In genomic region chr15:94342365-94342764, GRCm38 (mm10) we compare ENCODE assay signal across 9 mouse cellular contexts.
DNase-seq lines count a peak whose midpoint lies in the region; ATAC-seq and TF ChIP-seq lines count a peak whose summit lies in the region.
"Had no signal": no experiment of that assay in that cellular context is flagged by ENCODE, and none has a peak within 500 bp of the region (broad histone marks: within the 10 kb centered on the region; RNA-seq: fewer than 3 reads in every experiment).

No protein-coding gene starts in this region.

- no peaks in the 10 kb centered on the region for H3K27me3 ChIP-seq in kidney, adult 2 months (replicated peaks; ENCODE audit: control insufficient read depth, insufficient read depth, low read length)
- H3K27me3 ChIP-seq in kidney, embryonic 14.5 days (ENCODE audit: control insufficient read depth, insufficient read depth, low read length), result no peaks in the 10 kb centered on the region
- no peaks in the 10 kb centered on the region for H3K27me3 ChIP-seq in forebrain, embryonic 14.5 days (replicated peaks; ENCODE audit: control insufficient read depth, insufficient read depth, low read length)
- no peaks in the 10 kb centered on the region for H3K27me3 ChIP-seq in limb, embryonic 11.5 days (ENCODE audit: control insufficient read depth, insufficient read depth, low read length)
- H3K27me3 ChIP-seq: stomach, embryonic 15.5 days had no signal

- H3K9ac ChIP-seq in kidney, embryonic 14.5 days (ENCODE audit: low read depth, low read length), result no peak overlapping the region
- H3K9ac ChIP-seq in forebrain, embryonic 14.5 days (ENCODE audit: low read length), result no peak overlapping the region
- no peak overlapping the region for H3K9ac ChIP-seq in limb, embryonic 11.5 days (ENCODE audit: low read length)
- H3K9ac ChIP-seq: stomach, embryonic 15.5 days had no signal

- no peak overlapping the region for H3K4me2 ChIP-seq in kidney, embryonic 14.5 days (replicated peaks; ENCODE audit: low read depth, low read length)
- H3K4me2 ChIP-seq in forebrain, embryonic 14.5 days (ENCODE audit: low read length), result no peak overlapping the region
- no peak overlapping the region for H3K4me2 ChIP-seq in limb, embryonic 11.5 days (ENCODE audit: low read depth, severe bottlenecking)
- H3K4me2 ChIP-seq: stomach, embryonic 15.5 days had no signal

- no peaks in the 10 kb centered on the region for H3K9me3 ChIP-seq in kidney, embryonic 14.5 days (ENCODE audit: control insufficient read depth, low read length)
- H3K9me3 ChIP-seq in forebrain, embryonic 14.5 days (replicated peaks; ENCODE audit: control insufficient read depth, low read length), result no peaks in the 10 kb centered on the region
- H3K9me3 ChIP-seq in limb, embryonic 11.5 days (ENCODE audit: control insufficient read depth, low read length), result no peaks in the 10 kb centered on the region
- H3K9me3 ChIP-seq: stomach, embryonic 15.5 days had no signal

- WGBS in kidney, adult 2 months, result 40% methylated on average over 10 of the region's 10 CpGs
- 44% methylated on average over 10 of the region's 10 CpGs for WGBS in kidney, embryonic 14.5 days
- WGBS in forebrain, embryonic 14.5 days, result 61% methylated on average over 10 of the region's 10 CpGs
- 36% methylated on average over 10 of the region's 10 CpGs for WGBS in limb, embryonic 11.5 days

- TF ChIP-seq CTCF in kidney, adult 2 months (conservative IDR thresholded peaks at IDR 0.05; ENCODE audit: insufficient read depth, insufficient read length, low read depth, low read length), result peak; percentile 60

- H3K36me3 ChIP-seq in kidney, adult 2 months (ENCODE audit: control insufficient read depth, insufficient read depth, low read length), result no peaks in the 10 kb centered on the region
- H3K36me3 ChIP-seq in kidney, embryonic 14.5 days (ENCODE audit: control insufficient read depth, insufficient read depth, low read length), result no peaks in the 10 kb centered on the region
- H3K36me3 ChIP-seq in forebrain, embryonic 14.5 days (ENCODE audit: control insufficient read depth, insufficient read depth, low read length), result no peaks in the 10 kb centered on the region
- H3K36me3 ChIP-seq in limb, embryonic 11.5 days (ENCODE audit: control insufficient read depth, insufficient read depth, low read length), result no peaks in the 10 kb centered on the region; the same call in 1 of the 2 replicates
- H3K36me3 ChIP-seq: stomach, embryonic 15.5 days had no signal

- H3K4me1 ChIP-seq in kidney, adult 2 months (ENCODE audit: control insufficient read depth, insufficient read depth, low read length), result no peaks in the 10 kb centered on the region
- H3K4me1 ChIP-seq in kidney, embryonic 14.5 days (ENCODE audit: control insufficient read depth, insufficient read depth, low read length), result no peaks in the 10 kb centered on the region
- no peaks in the 10 kb centered on the region for H3K4me1 ChIP-seq in forebrain, embryonic 14.5 days (ENCODE audit: control insufficient read depth, insufficient read depth, low read length)
- no peaks in the 10 kb centered on the region for H3K4me1 ChIP-seq in limb, embryonic 11.5 days (ENCODE audit: control insufficient read depth, insufficient read depth, low read length)
- H3K4me1 ChIP-seq: stomach, embryonic 15.5 days had no signal

- ATAC-seq in kidney, embryonic 14.5 days (ENCODE audit: low FRiP score, low TSS enrichment), result no peak
- ATAC-seq in forebrain, embryonic 14.5 days, result no peak
- ATAC-seq in inflammation-experienced regulatory T-cells, adult 6 months, result peak; percentile 48
- no peak for ATAC-seq in limb, embryonic 11.5 days (ENCODE audit: insufficient number of reproducible peaks, low FRiP score, low TSS enrichment, low read depth)

- peak; percentile 77 for DNase-seq in kidney, adult 2 months
- peak; percentile 79 for DNase-seq in adrenal gland, postnatal 25 days
- DNase-seq in forebrain, embryonic 14.5 days (ENCODE audit: low spot score), result peak; percentile 66
- DNase-seq in limb, embryonic 11.5 days (ENCODE audit: low spot score), result peak; percentile 86
- peak; percentile 74 for DNase-seq in right cerebral cortex, adult 18-20 months
- peak; percentile 41 to 59 for DNase-seq in urinary bladder, adult 18-20 months (ENCODE audit: low spot score in 2 of 2)

- H3K4me3 ChIP-seq in kidney, adult 2 months (ENCODE audit: insufficient read depth, low read depth, low read length), result no peak overlapping the region
- no peak overlapping the region for H3K4me3 ChIP-seq in kidney, embryonic 14.5 days (ENCODE audit: low read length)
- no peak overlapping the region for H3K4me3 ChIP-seq in forebrain, embryonic 14.5 days (ENCODE audit: low read depth, low read length)
- H3K4me3 ChIP-seq in limb, embryonic 11.5 days (ENCODE audit: low read depth, low read length), result no peak overlapping the region
- H3K4me3 ChIP-seq: stomach, embryonic 15.5 days had no signal

- no peak overlapping the region for H3K27ac ChIP-seq in kidney, adult 2 months (ENCODE audit: insufficient read depth, low read depth, low read length)
- no peak overlapping the region for H3K27ac ChIP-seq in kidney, embryonic 14.5 days (ENCODE audit: low read depth, low read length)
- H3K27ac ChIP-seq in forebrain, embryonic 14.5 days (ENCODE audit: low read depth, low read length), result no peak overlapping the region
- H3K27ac ChIP-seq in limb, embryonic 11.5 days (replicated peaks; ENCODE audit: low read depth, low read length), result no peak overlapping the region
- H3K27ac ChIP-seq: stomach, embryonic 15.5 days had no signal

- no peak for TF ChIP-seq POLR2A in kidney, adult 2 months (IDR thresholded peaks at IDR 0.05; ENCODE audit: low read depth, low read length)
